8 mouse cellular contexts compared by ENCODE assay signal in genomic region chr9:32445789-32446188, GRCm38 (mm10).
DNase-seq lines count a peak whose midpoint lies in the region; TF ChIP-seq lines count a peak whose summit lies in the region.

No protein-coding gene starts in this region.

- no peak overlapping the region for H3K4me3 ChIP-seq in gastrocnemius, adult 2 months
- no peak overlapping the region for H3K4me3 ChIP-seq in forebrain, embryonic 10.5 days

- no peak for DNase-seq in gastrocnemius, adult 2 months
- no peak for DNase-seq in gastrocnemius, postnatal 36 days
- peak; percentile 21 for DNase-seq in 3T3-L1 (ENCODE audit: low read depth, low spot score)
- DNase-seq in ZHBTc4 (ENCODE audit: low read depth, low spot score) = peak; percentile 54
- DNase-seq in lung, postnatal 36 days = peak; percentile 56
- no peak for DNase-seq in adipocyte (ENCODE audit: low spot score)
- no peak for DNase-seq in adrenal gland, postnatal 25 days
- DNase-seq in forebrain, embryonic 10.5 days (ENCODE audit: extremely low spot score, low spot score) = no peak

- H3K27ac ChIP-seq in gastrocnemius, adult 2 months = no peak overlapping the region
- H3K27ac ChIP-seq in forebrain, embryonic 10.5 days = no peak overlapping the region

- H3K4me1 ChIP-seq in forebrain, embryonic 10.5 days = peaks cover 30% of the 10 kb centered on the region

- peaks cover 12% of the 10 kb centered on the region; the same call in 1 of the 2 replicates for H3K36me3 ChIP-seq in forebrain, embryonic 10.5 days (replicated peaks)

- intact Hi-C loops in gastrocnemius, adult 2 months (cut with DNase I) = no loop called here
- intact Hi-C loops in gastrocnemius, postnatal 36 days (cut with DNase I) = no loop called here

- peak; percentile 53 for TF ChIP-seq CTCF in gastrocnemius, adult 2 months (IDR thresholded peaks at IDR 0.05)

- peaks cover 19% of the 10 kb centered on the region for H3K27me3 ChIP-seq in forebrain, embryonic 10.5 days (ENCODE audit: poor library complexity, severe bottlenecking)

- 55% methylated on average over 3 of the region's 3 CpGs for WGBS in forebrain, embryonic 10.5 days

- no peaks in the 10 kb centered on the region for H3K9me3 ChIP-seq in forebrain, embryonic 10.5 days

Comparison
In these comparisons a context has a peak if more than half of its experiments do, and no peak if none do; other contexts are left out.
1. DNase-seq: peak in 3T3-L1 (single experiment), ZHBTc4 (single experiment) and lung, postnatal 36 days (single experiment); none in gastrocnemius, adult 2 months (single experiment), gastrocnemius, postnatal 36 days (0 of 2), adipocyte (single experiment), adrenal gland, postnatal 25 days (single experiment) and forebrain, embryonic 10.5 days (single experiment).